Mouse (Mus musculus): ENCODE measurements at regions not wholly inside any gene's neighbourhood (a gene's known extent, or its start where the extent isn't known, plus 50 kb on each side); places are given as distances from the start of the nearest gene placed in this dataset.

DNA sequence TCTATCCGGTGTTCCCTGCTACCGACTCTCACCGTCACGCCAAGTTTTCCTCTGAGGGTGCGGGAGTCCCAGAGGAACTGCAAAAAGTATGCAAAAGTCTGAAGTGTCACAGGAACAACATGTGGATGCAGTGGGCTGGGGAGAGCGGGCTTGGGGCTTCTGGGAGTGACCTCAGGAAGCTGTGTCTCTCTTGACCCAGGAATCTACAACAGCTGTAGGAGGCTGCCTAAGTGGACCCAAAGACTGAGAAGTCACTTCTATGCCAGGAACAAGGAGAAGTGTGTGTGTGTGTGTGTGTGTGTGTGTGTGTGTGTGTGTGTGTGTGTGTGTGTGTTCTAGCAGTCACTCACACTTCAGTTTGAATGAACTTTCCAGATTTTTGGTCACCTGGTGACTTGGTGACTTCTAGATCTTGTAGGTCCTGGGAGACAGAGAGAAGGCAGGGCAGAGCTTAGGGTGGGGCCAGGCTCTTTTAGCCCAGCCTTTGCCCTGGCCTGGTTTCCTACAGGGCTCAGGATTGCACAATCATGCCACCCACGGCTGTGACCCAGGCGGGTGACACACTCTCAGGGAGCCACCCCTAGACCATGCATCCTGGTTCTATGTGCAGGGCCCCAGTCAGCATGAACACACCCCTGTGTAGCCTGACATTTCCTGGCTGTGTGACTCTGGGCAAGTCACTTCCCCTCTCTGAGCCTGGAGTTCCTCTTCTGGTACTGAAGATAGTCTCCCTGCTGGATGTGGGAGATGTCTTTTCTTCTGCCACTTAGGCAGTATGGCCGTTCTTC is 70.2 kb upstream of the Tmem189 start:
- no peak for DNase-seq (ENCODE audit: low spot score in 2 of 2)

DNA sequence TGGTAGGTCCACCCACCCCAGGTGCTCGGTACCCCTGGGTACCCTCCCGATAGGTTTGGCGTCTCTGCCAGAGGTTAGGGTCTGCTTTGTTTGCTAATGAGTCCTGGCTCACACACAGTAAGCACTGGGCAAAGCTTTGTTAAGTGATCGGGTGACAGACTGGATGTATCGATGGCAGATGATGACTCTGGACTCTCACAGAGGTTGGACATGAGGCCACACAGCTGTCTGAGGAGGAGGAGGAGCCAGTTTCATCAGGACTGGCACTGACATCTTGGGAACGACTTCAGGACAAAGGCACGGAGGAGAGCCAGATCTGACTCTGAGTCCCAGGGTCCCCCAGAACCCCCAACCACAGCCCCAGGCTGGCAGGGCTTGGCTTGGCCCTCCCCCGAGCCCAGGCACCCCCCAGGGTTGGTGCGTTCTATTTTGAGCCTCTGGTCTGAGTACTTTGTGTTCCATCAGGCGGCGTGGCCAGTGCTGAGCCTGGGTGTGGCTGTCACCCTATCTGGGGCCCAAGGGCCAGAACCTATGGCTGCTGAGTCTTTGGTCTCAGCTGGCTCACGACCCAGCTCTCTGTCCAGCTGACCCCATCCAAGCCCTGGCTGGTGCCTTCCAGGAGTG is 67.6 kb upstream of the Tmem189 start:
- DNase-seq (ENCODE audit: low spot score in 2 of 2): no peak

DNA sequence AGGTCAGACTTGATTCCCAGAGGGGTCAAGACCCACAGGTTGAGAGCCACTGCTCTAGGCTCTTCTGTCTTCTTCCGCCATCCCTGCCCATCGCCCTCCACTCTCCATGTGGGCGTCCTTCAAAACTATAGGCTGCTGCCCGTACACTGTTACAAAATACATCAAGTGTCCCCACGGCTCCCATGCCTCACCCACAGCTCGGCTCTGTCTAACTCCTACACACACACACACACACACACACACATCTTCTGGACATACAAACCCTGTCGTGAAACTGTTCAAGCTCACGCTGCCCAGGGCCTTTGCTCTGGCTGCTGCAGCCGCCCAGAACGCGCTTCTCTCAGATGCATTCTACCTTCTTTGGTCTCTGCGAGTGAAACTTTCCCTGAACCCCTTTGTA is 67.1 kb upstream of the Tmem189 start:
- DNase-seq (ENCODE audit: low spot score in 2 of 2): no peak

DNA sequence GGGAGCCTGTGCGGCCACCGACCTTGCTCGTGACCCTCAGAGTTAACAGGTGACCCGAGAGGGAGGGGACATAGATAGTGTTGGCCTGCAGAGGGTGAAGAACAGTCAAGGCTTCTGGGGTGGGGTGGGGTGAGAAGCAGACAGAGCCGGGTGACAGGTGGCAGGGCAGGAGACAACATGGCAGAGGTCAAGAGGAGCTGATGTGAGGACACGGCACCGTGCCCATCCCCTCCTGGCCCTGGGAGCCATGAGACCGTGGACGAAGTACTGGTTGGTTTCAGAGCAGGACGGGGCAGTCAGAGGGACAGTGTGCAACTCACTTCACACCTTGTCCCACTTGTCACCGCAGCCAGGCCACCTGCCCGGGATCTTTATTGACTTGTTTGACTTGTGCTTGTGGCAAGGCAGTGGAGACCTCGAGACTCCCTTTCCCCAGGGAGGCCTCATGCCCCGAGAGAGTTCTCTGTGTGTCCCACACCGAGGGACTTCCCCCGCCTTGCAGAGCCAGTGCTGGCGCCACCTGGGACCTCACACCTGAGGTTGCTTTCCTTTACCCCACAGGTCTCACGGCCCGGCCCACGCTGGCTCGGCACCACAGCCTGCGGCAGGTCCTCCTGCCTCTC is 65.4 kb upstream of the Tmem189 start:
- DNase-seq (ENCODE audit: low spot score in 2 of 2): no peak

DNA sequence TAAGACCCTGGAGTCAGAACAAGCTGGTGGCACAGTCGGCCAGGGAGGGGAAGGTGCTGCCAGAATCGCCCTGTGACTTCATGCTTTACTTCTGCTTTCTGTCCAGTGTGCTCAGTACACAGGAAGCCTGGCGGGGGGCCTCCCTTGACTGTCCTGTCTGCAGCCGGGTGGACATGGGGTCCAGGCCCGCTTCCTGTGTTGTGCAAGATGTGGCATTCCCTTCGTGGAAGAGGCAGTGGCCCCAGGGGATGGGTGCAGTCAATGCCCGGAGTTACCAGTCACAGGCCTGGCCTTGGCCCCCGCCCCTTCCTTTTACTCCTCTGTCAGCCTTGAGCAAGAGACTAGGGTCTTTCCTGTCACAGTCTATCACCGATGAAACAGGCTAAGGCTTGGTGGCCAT is 64.3 kb upstream of the Tmem189 start:
- DNase-seq (ENCODE audit: low spot score in 2 of 2): no peak

DNA sequence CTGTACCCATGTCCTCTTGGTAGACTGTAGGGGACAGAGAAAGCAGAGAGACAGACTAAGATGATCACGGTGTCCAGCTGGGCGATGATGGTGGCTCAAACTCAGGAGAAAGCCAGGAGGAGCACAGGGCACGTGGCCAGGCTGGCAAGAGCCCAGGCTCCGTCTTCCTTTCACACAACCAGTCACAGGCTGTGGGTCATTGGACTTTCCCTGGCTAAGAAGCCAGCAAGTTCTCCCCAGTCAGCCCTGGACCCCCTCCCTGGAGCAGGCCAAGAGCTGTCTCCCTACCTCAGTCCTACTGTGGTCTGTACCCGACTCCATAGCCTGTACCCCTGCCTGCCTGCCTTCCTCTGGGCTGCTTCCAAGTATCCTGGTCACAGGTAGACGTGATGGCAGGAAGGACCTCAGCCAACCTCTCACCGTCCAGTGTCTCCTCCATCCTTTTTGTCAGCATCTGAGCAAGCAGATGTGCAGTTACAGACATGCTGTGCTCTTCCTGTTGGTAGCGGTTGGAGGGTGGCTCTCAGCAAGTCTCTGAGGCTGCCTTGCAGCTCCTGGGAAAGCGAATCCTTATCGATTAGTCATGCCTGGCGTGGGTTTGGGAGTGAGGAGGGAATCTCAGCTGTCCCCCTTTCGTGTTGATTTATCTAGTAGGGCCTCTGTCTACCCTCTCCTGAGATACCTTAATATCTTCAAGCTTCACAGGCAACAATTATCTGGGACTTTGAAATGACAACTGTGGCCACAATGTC is 63.4 kb upstream of the Tmem189 start:
- no peak for DNase-seq (ENCODE audit: low spot score in 2 of 2)

DNA sequence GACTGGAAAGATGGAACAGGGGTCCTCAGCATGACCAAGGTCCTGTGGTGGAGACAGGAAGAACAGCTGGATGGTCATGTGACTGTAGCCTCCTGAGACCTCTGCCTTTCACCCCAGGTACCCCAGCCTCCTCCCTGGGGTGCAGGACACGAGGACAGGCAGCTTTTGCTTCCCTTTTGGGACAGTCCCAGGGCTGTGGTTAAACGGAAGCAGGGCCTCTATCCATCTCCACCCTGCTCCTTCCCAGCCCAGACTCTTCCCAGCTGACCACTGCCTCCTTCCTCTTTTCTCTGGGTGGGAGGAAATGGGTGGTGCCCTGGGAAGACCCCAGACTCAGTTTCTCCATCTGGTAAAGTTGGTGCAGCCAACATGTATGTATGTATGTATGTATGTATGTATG is 62.0 kb upstream of the Tmem189 start:
- DNase-seq (ENCODE audit: low spot score in 2 of 2): no peak

DNA sequence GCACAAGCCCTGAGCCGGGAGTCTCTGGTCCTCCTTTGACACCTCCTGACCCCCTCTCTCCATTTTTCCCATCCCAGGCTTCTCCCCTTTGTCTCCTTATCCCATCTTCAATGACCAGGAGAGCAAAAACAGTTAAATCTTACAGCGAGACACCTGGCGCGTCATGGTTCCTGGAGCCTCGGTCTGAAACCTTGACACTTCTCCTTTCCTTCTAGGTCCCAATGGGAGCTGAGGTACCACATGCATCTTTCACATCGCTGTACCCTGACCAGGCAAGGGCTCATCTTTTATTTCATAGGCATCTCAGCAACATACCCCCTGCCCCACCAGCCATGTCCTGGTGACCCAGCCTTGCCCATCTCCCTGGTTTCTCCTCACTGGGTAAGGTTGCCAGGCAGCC is 58.7 kb upstream of the Tmem189 start:
- DNase-seq (ENCODE audit: low spot score in 2 of 2): no peak

DNA sequence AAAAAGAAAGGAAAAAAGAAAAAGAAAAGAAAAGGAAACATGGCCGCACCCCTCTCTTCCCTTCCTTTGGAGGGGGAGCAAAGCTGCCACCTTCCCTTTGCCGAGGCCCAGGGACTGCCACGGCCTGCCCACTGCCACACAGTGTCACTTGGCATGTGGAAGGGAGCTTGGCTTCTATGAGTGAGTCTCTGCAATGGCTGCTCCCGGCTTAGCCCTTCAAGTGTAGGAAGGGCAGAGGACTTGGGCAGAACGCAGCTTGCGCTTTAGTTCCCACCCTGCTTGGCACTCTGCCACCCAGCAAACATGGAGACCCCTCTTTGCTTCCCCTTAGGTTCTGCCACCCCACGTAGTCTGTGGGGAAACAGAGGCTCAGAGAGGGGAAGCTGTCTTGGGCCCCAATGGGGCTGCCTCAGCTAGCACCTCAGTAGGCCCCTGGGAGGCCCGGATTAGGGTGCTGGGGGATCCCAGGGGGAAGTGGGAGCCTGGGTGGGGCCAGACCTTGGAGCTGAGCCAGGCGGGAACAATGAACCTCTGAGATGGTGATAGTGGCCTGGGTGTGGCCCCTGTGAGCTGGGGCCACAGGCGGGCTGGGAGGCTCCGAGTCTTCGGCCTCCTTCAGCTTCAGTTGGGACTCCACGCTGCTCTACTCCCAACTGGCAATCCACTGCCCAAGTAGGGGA is 57.7 kb upstream of the Tmem189 start:
- no peak for DNase-seq (ENCODE audit: low spot score in 2 of 2)

DNA sequence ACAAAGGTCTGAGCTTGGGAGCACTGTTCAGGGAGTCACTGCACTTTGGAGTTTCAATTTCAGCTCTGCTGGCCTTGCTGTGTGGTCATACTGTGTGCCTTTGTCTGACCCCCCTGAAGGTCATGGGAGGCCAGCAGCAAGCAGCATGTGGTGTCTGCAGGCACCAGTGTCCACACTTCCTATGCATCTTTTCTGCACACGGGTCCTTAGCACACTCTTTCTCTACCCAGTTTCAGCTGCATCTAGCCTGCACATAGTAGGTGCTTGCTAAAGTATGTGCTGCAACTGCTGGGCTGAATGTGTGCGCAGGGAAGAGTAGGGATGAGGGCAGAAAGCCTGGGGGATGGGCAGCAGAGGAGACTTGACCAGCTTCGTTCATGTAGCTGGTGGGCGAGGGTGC is 56.7 kb upstream of the Tmem189 start:
- no peak for DNase-seq (ENCODE audit: low spot score in 2 of 2)

DNA sequence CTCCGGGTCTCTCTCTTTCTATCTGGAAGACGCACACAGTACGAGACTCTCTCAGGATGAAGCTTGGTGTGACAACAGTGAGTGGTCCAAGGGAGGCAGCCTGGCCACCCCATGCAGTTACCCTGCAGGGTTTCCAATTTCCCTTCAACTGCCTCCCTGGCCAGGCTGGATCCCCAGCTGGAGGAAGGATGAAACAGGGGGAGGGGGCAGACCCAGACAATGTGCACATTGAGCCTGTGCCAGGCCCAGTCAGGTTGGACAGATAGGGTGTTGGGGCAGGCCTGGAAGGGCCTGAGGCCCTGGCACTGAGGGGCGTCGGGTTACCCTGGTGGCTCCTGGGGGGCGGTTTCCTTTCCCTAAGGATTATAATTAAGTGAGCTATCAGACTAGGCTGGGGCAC is 55.8 kb upstream of the Tmem189 start:
- DNase-seq (ENCODE audit: low spot score in 2 of 2): no peak

DNA sequence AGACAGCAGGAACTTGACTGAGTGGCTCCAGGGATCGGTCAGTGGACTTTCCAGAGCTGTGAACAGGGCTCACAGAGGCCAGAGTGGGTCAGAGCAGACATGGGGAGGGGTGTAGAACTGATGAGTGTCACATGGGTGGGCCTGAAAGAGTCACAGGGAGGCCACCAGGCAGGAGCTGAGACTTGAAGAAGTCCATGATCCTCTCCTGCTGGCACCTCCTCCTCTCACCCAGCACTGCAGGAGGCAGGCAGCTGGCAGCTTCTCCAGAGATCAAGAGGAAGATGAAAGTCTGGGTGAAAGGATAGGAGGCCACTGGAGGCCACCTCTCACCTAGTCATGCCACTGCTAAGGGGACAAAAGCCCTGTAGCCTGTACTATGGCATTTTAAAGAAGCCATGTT is 54.5 kb upstream of the Tmem189 start:
- no peak for DNase-seq (ENCODE audit: low spot score in 2 of 2)

DNA sequence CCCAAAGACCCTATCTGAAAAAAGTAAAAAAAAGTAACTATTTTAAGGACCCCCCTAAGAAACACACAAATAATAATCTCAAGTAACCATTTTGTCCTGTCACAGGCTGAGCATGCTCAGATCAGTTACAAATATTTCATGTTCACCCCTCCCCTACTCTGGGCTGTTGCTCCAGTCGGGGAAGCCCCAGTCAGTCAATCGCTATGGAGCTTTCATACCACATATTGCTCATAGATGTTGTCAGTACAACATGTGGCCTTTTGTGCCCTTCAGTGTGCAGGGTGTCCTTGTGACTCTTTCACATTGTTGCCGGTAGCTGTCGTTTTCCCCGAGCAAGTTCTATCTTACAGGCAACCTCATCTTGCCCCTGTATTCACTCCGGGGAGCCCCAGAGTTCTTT is 52.9 kb upstream of the Tmem189 start:
- no peak for DNase-seq (ENCODE audit: low spot score in 2 of 2)

DNA sequence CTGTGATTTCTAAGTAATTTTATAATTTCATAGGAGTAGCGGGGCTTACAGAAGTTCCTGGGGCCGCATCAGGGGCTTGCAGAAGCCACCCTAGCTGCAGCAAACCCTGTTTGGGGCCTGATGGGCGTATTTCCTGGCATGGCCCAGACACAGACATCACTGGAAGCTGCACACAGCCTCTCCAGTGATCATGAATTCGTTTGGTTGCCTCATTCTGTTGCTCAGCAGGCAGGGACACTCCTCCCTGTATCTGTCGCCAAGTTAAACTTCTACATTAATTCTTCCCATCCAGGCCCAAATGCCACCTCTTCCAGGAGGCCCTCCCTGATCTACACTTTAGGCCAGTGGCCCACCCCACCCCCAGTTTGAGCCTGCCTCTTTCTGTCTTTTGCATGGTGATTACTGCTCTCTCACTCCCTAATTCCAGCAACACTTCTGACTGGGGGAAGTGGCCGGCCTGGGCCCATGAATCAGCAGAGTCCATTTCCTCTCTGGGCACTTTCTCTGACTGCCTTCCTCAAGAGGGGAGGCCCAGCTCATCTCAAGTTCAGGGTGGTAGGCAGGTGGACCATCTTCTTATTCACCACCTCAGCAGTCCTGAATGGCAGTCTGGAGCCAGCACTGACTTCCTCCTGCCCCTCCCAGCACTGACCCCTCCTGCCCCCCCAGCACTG is 51.0 kb upstream of the Tmem189 start:
- no peak for DNase-seq (ENCODE audit: low spot score in 2 of 2)

Data from thymus, postnatal 10 days (tissue).